Mouse (Mus musculus) cerebellum, adult 9-11 months (tissue): Measurements from ENCODE around the gene Suclg2.
"Not testable (repeated sequence)": the region's sequence is repeated elsewhere in the genome, so short reads cannot be mapped to it uniquely, and the experiment has no call there.

Experiments used
- DNase-seq: peaks from one replicate; pipeline ENCODE4 v3.0.0; 2022

Suclg2 gene

DNA sequence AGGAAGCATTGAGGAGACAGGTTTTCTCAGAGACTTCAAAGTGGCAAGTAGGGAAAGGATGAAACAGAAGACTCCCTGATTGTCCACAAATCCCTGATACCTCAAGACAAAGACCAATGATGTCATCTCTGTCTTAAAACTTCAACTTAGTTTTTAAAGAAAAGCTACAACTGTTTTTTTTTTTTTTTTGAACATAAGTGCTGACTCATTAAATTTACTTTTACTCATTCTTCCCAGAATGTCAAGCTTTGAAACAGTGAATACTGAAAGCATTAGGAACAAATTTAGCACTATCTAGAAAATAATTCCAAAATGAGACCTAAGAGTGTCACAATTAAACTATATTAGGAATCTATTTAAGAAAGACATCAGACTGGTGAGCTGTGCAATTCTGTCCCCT is 98.8 kb downstream of the Suclg2 start:
- no peak for DNase-seq

DNA sequence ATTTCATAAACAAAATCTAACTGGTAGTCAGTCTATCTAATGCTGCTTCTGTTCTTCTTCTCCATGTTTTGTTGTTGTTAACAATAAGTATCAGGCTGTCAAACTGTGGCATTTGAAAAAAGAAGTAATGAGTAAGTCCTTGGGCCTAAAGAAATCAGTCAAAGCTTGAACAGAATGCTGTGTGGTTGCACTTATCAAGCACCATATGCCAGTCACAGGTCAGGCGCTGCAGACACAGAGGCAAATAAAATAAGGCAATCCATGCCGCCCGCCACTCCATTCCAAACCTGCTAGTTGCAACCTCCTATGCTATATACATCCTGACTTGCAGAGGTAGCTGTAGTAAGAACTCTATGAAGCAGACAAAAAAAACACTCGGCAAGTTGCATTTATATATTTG is 100.2 kb downstream of the Suclg2 start:
- DNase-seq, result no peak

DNA sequence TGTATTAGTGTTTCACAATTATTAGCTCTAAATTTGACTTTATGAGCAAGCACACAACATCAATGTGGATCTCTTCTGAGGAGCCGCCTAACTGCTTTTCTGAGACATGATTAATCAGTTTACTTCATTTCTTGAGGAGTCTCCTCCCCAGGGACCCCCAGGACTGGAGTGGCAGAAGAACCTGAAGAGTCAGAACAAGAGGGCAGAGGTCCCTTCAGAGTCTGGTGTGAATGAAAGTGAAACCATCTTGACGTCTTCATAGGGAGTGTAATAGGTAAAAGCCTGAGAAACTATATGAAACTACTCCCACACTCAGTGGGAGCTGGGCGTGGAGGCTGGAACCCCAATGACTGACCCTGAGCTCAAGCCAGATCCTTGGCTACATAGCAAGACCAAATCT is 105.4 kb downstream of the Suclg2 start:
- no peak for DNase-seq

DNA sequence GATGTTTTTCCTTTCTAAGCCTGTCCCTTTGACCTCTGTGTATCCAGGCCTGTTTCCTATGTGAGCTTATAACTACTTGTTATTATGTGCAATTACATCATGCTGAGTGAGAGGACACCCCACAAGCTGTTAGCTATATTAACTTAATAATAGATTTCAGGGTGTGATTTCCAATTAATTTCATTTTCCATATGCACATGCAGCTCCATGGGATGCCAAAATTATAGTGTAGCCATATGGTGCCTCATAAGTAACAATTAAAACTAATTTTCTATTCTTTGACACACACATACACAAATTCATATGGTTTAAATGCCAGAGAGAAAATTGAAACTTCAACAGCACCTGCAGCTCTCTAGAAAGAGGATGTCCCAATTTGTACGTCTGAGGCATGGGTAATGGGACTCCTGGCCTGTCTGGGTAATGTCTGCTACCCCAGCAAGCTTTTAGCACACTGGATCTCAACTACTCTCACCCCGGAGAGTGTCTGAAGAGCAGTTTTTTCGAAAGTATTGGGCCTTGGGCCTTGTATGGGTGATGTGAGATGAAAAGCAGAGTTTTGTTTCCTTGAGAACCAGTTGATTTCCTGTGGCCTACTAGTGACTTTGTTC is 106.1 kb downstream of the Suclg2 start:
- DNase-seq, result no peak

DNA sequence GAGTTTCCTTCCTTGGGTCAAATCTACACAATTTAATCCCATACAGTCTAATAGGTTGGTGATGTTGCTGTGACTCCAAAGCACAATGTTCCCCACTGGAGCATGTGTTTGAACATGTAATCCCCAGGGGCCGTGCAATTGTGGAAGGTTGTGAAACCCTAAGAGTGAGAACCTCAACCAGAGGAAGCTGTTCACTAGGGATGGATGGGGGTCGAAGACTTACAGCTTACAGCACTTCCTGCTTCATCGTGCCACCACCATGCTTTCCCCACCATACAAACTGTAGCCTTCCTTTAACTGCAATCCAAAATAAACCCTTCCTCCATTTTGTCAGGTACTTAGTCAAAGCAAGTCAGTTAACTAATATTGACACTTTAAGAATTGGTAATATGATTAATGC is 107.5 kb downstream of the Suclg2 start:
- DNase-seq, result no peak

- DNase-seq, result no peak
Measured at GRCm38 (mm10) chr6:95608123-95608522, 110.5 kb downstream of the Suclg2 start.

DNA sequence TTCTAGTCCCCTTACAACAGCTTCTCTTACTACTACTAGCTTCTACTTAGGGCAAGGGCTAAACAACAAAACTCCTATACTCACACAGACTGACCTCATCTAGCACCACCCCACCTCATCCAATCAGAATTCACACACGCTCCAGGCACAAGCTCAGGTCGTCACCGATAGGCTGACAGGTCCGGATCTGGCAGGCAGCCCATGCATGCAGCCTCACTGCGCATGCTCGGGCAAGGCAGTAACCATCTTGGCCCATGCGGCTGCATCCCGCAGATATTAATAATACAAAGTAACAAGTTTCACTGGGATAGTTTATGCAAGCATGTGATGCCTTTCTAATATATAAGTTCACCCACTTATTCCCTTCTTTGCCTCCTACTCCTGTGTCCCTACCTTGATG is 117.9 kb downstream of the Suclg2 start:
- not testable (repeated sequence) for DNase-seq

DNA sequence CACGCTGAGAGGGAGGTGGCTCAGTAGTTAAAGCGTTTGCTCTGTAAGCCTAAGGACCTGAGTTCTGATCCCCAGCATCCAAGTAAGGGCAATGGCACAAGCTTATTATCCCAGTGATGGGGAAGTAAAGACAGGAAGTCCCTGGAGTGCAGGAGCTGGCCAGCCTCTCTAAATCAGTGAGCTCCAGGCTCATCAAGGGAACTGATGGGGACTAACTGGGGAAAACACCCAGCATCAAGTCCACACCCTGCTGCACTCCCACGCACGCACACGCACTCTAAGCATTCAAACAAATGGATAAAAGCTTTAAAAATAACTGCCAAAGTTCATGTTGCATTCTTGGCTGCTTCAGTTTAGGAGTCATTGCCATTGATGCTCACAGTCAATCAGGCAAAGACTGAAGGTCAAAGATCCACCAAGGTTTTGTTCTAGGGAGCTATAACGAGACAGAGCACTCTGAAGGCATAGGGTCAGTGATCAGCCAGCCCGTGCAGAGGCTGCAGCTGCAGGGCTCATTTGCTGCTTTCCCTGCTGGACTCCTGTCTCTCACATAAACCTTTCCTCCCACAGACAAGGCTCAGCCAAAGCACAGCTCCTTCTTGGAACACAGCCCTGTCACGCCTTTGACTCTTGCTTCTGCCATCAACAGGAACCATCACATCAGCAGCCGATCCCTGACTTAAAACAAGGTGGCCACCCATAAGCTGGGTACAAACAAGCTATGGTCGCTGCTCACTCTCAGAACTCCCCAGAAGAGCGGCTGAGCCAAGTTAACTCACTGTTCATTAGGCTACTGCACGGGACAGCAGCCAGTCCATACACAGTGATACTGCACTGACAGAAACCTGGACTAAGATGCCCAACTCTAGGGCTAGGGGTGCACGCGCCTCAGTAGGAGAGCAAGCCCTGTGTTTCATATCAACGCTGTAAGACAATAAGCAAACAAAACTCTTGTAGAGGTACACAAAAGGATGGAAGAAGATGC is 121.5 kb downstream of the Suclg2 start:
- DNase-seq, result no peak

- DNase-seq, result no peak
Measured at GRCm38 (mm10) chr6:95595852-95596251, 122.7 kb downstream of the Suclg2 start.

DNA sequence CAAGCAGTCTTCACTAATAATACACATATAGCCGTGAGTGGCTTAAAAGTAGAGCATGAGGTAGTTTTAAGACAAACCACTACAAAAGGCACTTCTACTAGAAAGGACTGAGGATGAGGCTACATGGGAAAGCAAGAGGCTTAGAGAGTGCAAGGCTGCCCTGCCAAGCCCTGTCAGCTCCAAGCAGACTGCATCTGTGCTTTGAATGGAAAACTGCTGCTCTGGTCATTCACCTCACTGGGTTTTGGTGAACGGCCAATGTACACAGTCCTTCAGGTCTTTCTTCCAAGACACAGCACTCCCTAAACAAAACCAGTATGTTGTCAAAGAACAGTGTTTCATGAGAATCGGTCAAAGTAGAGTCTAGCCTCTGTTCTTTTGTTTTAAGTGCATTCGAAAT is 124.4 kb downstream of the Suclg2 start:
- DNase-seq, result no peak

GRCm38 (mm10) chr6:95592396-95592795 is 126.2 kb downstream of the Suclg2 start:
- no peak for DNase-seq

- DNase-seq, result no peak
Measured at GRCm38 (mm10) chr6:95590463-95590862, 128.1 kb downstream of the Suclg2 start.

GRCm38 (mm10) chr6:95587108-95587796 is 131.3 kb downstream of the Suclg2 start:
- no peak for DNase-seq

- DNase-seq, result no peak
Measured at GRCm38 (mm10) chr6:95581893-95582292, 136.7 kb downstream of the Suclg2 start.

DNA sequence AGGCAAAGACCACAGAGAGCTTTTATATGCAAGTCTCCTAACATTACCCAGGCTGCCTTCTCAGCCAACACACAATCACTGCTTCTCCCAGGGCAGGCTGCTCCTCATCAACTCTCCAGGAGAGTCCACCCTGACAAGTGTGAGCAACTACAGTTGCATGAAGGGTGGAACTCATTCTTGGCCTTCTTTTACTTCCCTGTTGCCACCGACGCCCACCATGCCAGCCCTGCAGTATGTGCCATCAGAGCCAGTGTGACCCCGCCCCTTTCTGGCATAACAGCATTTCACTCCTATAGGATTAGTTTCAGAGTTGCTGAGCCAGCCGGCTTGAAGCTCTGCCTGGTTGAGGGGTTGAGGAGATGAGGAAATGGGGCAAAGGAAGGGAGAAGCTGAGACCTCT is 138.8 kb downstream of the Suclg2 start:
- no peak for DNase-seq

DNA sequence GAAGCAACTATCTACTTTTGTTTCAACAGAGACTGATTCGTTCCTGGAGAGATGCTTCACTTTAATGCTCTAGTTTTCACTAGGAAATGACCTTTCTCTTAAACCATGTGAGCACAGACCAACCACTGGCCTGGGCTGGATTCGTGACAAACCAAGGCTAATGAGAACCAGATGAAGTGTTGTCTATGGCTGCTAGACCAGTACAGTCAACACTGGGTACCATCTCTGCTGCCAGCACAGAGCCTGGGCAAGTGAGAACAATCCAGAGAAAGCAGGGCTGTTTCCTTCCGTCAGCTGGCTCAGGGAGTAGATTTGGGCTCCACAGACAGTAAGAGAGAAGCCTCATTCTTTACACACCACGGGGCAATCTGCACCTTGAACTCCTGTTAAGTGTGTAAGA is 143.1 kb downstream of the Suclg2 start:
- DNase-seq, result no peak

DNA sequence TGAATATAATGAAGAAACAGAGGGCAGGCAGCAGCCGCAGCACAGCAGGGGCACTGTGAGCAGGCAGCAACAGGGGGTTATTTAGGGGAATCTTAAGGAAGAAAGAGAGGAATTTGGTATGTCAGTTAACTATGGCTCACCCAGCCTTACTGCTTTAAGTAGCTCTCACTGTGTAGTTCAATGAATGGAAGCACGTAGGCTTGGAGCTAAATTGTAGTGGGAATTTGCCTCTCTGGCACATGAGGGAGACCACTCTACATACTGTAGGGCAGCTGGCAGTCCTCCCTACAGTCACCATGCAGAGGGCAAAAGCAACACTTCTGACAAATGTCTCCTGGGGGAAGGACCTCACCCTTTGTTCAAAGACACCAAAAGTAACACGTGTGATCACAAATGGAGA is 143.7 kb downstream of the Suclg2 start:
- no peak for DNase-seq

DNA sequence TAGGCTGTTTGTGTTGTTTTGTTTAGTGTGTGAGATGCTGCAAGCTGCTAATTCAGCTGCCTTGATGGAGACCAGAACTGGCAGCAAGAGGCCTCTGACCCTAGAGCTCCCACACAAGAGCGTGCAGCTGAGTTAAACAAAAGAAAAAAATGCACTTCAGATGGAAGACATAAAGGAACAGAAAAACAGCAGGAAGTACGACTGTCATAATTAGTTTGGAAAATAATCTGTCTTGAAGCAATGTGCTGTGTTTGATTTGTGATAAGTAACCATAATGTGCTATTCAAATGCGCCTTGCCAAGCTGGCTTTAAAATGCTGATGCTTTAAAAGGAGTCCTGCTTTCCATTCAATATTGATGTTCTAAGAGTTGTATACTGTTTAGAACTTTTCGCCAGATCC is 144.2 kb downstream of the Suclg2 start:
- no peak for DNase-seq

GRCm38 (mm10) chr6:95573035-95573759 is 145.4 kb downstream of the Suclg2 start:
- no peak for DNase-seq

DNA sequence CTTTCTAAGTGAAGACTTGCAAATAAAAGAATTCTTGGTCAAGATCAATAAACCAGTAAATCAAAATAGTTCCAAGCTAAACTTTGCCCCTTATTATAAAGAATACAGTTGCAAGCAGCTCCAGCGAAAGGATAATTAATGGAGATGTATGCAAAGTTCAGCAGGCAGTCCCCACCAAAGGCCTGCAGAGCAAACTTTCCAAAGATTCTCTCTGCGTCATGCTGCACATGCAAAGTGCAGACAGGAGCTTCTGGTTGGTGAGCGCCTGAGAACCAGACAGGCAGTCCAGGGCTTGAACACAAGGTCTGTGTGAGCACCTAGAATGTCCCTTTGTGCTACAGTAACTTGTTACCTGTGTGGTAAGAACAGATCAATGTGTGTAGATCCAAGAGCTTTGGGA is 147.0 kb downstream of the Suclg2 start:
- no peak for DNase-seq

GRCm38 (mm10) chr6:95563355-95564009 is 155.1 kb downstream of the Suclg2 start:
- no peak for DNase-seq

DNA sequence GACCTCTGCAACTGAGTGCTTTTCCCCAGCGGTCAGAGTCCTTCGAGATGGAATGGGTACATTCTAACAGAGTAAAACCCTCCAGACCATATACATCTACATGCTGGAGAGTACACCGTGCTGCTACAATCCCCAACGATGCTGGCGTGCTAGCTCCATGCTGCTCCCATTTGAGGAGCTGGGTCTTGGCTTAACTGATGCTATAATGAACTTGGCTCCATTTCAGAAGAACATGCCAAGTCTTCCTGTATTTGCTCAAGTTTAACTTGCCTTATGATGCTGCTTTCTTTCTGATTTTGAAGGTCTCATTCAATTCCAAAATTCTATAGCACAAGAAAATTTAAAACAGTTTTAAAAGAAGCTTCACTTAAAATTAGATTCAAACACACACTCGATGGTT is 162.3 kb downstream of the Suclg2 start:
- no peak for DNase-seq
